10 mouse cellular contexts compared by ENCODE assay signal in the genomic region with DNA sequence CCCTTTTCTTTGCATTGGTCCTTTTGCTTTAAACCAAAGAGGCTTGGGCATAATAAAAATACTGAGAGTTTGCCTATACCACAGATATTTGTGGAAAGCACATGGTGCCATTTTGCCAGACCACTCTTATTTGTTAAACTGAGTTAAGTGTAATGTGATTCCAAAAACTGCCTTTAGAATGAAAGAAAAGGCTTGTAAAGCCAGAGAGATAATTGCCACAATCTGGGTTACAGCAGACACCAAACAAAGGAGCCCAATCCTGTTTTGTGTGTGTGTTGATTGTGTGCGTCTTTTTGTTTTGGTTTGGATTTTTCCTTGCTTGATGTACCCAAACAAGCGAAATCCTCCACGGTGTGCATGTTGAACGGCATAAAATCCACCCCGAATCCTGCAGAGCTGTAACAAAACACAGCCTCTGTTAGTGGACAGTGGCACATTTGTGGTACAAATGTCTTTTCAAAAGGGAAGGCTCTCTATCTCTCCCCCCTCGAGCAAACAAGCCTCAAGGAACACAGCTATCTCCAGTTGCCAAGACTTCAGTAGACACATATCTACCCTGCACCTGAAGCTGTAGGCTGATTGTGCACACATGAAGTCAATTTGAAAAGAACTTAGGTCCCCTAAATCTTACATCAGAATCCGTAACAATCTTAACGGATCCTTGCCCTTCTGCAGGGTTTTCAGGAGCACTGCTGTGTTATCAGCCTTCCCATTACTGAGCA.
DNase-seq lines count a peak whose midpoint lies in the region; ATAC-seq and TF ChIP-seq lines count a peak whose summit lies in the region.
"Had no signal": no experiment of that assay in that cellular context is flagged by ENCODE, and none has a peak within 500 bp of the region (broad histone marks: within the 10 kb centered on the region; RNA-seq: fewer than 3 reads in every experiment).

No protein-coding gene starts in this region.

- H3K9me3 ChIP-seq in forebrain, embryonic 14.5 days (replicated peaks; ENCODE audit: control insufficient read depth, low read length), result no peaks in the 10 kb centered on the region
- H3K9me3 ChIP-seq in limb, embryonic 14.5 days (ENCODE audit: control insufficient read depth, low read length), result no peaks in the 10 kb centered on the region
- no peaks in the 10 kb centered on the region for H3K9me3 ChIP-seq in kidney, embryonic 15.5 days (replicated peaks)
- H3K9me3 ChIP-seq: liver, embryonic 12.5 days had no signal

- H3K4me3 ChIP-seq in forebrain, embryonic 14.5 days (ENCODE audit: low read depth, low read length), result no peak overlapping the region
- H3K4me3 ChIP-seq in limb, embryonic 14.5 days (replicated peaks; ENCODE audit: low read length), result no peak overlapping the region
- no peak overlapping the region for H3K4me3 ChIP-seq in kidney, embryonic 15.5 days (replicated peaks)
- H3K4me3 ChIP-seq: liver, embryonic 12.5 days had no signal

- no peak for TF ChIP-seq CTCF in brain, embryonic 14.5 days (IDR thresholded peaks at IDR 0.05; ENCODE audit: borderline replicate concordance, extremely low read depth, insufficient read depth, insufficient read length)

- H3K9ac ChIP-seq in forebrain, embryonic 14.5 days (ENCODE audit: low read length), result no peak overlapping the region
- no peak overlapping the region; the same call in 1 of the 2 replicates for H3K9ac ChIP-seq in limb, embryonic 14.5 days (ENCODE audit: low read depth, low read length, severe bottlenecking)
- H3K9ac ChIP-seq in kidney, embryonic 15.5 days, result no peak overlapping the region
- H3K9ac ChIP-seq: liver, embryonic 12.5 days had no signal

- TF ChIP-seq POLR2A in brain, embryonic 14.5 days (IDR thresholded peaks at IDR 0.05; ENCODE audit: borderline replicate concordance, extremely low read depth, insufficient read depth, insufficient read length, poor library complexity, severe bottlenecking), result no peak
- no peak for TF ChIP-seq POLR2A in limb, embryonic 14.5 days (IDR thresholded peaks at IDR 0.05; ENCODE audit: borderline replicate concordance, extremely low read depth, insufficient read depth, insufficient read length)

- H3K27ac ChIP-seq in forebrain, embryonic 14.5 days (ENCODE audit: low read depth, low read length), result peak overlapping the region; percentile 35
- peak overlapping the region; percentile 59; the same call in 1 of the 2 replicates for H3K27ac ChIP-seq in limb, embryonic 14.5 days (replicated peaks; ENCODE audit: low read depth, low read length)
- H3K27ac ChIP-seq in kidney, embryonic 15.5 days, result no peak overlapping the region
- H3K27ac ChIP-seq: liver, embryonic 12.5 days had no signal

- 19% methylated on average over 8 of the region's 8 CpGs for WGBS in forebrain, embryonic 14.5 days
- 40% methylated on average over 8 of the region's 8 CpGs for WGBS in limb, embryonic 14.5 days
- 75% methylated on average over 8 of the region's 8 CpGs for WGBS in kidney, embryonic 15.5 days

- no peak for ATAC-seq in forebrain, embryonic 14.5 days
- no peak for ATAC-seq in limb, embryonic 14.5 days (ENCODE audit: low FRiP score, low read depth)
- no peak for ATAC-seq in kidney, embryonic 15.5 days (replicated peaks; ENCODE audit: low FRiP score)
- ATAC-seq: liver, embryonic 12.5 days had no signal

- peak; percentile 45 to 64 for DNase-seq in cerebellum, postnatal 10 days
- no peak for DNase-seq in cerebellum, postnatal 4 days (ENCODE audit: low spot score in 2 of 2)
- peak; percentile 61 for DNase-seq in brain, embryonic 14.5 days (ENCODE audit: low read depth)
- peak; percentile 49 for DNase-seq in forebrain, embryonic 14.5 days (ENCODE audit: low spot score)
- peak; percentile 44 for DNase-seq in limb, embryonic 14.5 days (ENCODE audit: low spot score)
- DNase-seq in adrenal gland, adult 8-10 months, result no peak
- DNase-seq in left cerebral cortex, postnatal 14 days (ENCODE audit: low spot score in 2 of 2), result no peak
- DNase-seq: adrenal gland, postnatal 10 days had no signal

- peaks cover 17% of the 10 kb centered on the region for H3K4me1 ChIP-seq in forebrain, embryonic 14.5 days (ENCODE audit: control insufficient read depth, insufficient read depth, low read length)
- peaks cover 27% of the 10 kb centered on the region for H3K4me1 ChIP-seq in limb, embryonic 14.5 days (ENCODE audit: control insufficient read depth, insufficient read depth, low read length)
- H3K4me1 ChIP-seq in kidney, embryonic 15.5 days, result no peaks in the 10 kb centered on the region
- H3K4me1 ChIP-seq: liver, embryonic 12.5 days had no signal

- no peaks in the 10 kb centered on the region for H3K36me3 ChIP-seq in forebrain, embryonic 14.5 days (ENCODE audit: control insufficient read depth, insufficient read depth, low read length)
- H3K36me3 ChIP-seq in limb, embryonic 14.5 days (ENCODE audit: control insufficient read depth, insufficient read depth, low read length), result no peaks in the 10 kb centered on the region
- no peaks in the 10 kb centered on the region for H3K36me3 ChIP-seq in kidney, embryonic 15.5 days
- H3K36me3 ChIP-seq: liver, embryonic 12.5 days had no signal

- H3K4me2 ChIP-seq in forebrain, embryonic 14.5 days (ENCODE audit: low read length), result no peak overlapping the region; the same call in 1 of the 2 replicates
- H3K4me2 ChIP-seq in limb, embryonic 14.5 days (replicated peaks; ENCODE audit: low read depth, low read length, severe bottlenecking), result 0 out of 2 replicates have a peak overlapping the region, but pooled peaks have one; percentile 10
- no peak overlapping the region for H3K4me2 ChIP-seq in kidney, embryonic 15.5 days
- H3K4me2 ChIP-seq: liver, embryonic 12.5 days had no signal

- intact Hi-C loops in left cerebral cortex, postnatal 14 days (cut with DNase I), result loop anchor here (10.0 kb wide), 1 partner anchor 145 kb away; no protein-coding TSS in a partner anchor

- H3K27me3 ChIP-seq in forebrain, embryonic 14.5 days (replicated peaks; ENCODE audit: control insufficient read depth, insufficient read depth, low read length), result no peaks in the 10 kb centered on the region
- no peaks in the 10 kb centered on the region for H3K27me3 ChIP-seq in limb, embryonic 14.5 days (ENCODE audit: control insufficient read depth, insufficient read depth, low read length)
- peaks cover 5% of the 10 kb centered on the region; the same call in 1 of the 2 replicates for H3K27me3 ChIP-seq in kidney, embryonic 15.5 days
- H3K27me3 ChIP-seq: liver, embryonic 12.5 days had no signal

Comparison
In these comparisons a context has a peak if more than half of its experiments do, and no peak if none do; other contexts are left out.
1. DNase-seq: peak in cerebellum, postnatal 10 days (2 of 2), brain, embryonic 14.5 days (single experiment), forebrain, embryonic 14.5 days (single experiment) and limb, embryonic 14.5 days (single experiment); none in cerebellum, postnatal 4 days (0 of 2), adrenal gland, adult 8-10 months (single experiment) and left cerebral cortex, postnatal 14 days (0 of 2).